Mouse (Mus musculus): ENCODE data around the gene Lgi1. TPM values are rescaled to one million over a fixed set of nuclear protein-coding genes. Genes with fewer than 3 reads are reported as not detected.

Lgi1 gene
- total RNA-seq, 2 experiments from 2014 or later = 51.8 to 59.0 TPM

GRCm38 (mm10) chr19:38356211-38356828, 92.0 kb downstream of the Lgi1 start:
- DNase-seq = no peak
- intact Hi-C loops (cut with DNase I) = no loop called here

- intact Hi-C loops (cut with DNase I) = no loop called here
- no peak for DNase-seq
Observed at GRCm38 (mm10) chr19:38357956-38358623, 93.8 kb downstream of the Lgi1 start.

- intact Hi-C loops (cut with DNase I) = no loop called here
Observed at GRCm38 (mm10) chr19:38359287-38359686, 95.0 kb downstream of the Lgi1 start.

More at GRCm38 (mm10) chr19:38359287-38359686, 95.0 kb downstream of the Lgi1 start:
- no peak for DNase-seq

Other genes with a start within 250 kb of the Lgi1 start
- 1 to 10 TPM; 8.0 to 8.9 TPM for gene Myof, start 221.0 kb upstream of the Lgi1 start, total RNA-seq (2021)
- gene Cep55, start 209.5 kb upstream of the Lgi1 start, total RNA-seq (2021) = 1 to 10 TPM; 1.8 to 3.3 TPM
- gene Ffar4, start 167.5 kb upstream of the Lgi1 start, total RNA-seq (2021) = under 1 TPM; 0.24 to 0.28 TPM
- 1 to 10 TPM; 3.2 to 4.6 TPM for gene Rbp4, start 139.3 kb upstream of the Lgi1 start, total RNA-seq (2021)
- gene Pde6c, start 131.8 kb upstream of the Lgi1 start, total RNA-seq (2021) = under 1 TPM in 1 of 2 experiments, not detected in 1; 0.24 TPM
- gene Fra10ac1, start 40.4 kb upstream of the Lgi1 start, total RNA-seq (2021) = 10 to 100 TPM; 21.8 to 24.2 TPM
- 1 to 10 TPM; 2.2 to 2.3 TPM for gene Slc35g1, start 131.4 kb downstream of the Lgi1 start, total RNA-seq (2021)
- gene Plce1, start 216.6 kb downstream of the Lgi1 start, total RNA-seq (2021) = 1 to 10 TPM; 9.0 to 9.1 TPM

All from left cerebral cortex, postnatal 4 days (tissue).